In the genomic region with DNA sequence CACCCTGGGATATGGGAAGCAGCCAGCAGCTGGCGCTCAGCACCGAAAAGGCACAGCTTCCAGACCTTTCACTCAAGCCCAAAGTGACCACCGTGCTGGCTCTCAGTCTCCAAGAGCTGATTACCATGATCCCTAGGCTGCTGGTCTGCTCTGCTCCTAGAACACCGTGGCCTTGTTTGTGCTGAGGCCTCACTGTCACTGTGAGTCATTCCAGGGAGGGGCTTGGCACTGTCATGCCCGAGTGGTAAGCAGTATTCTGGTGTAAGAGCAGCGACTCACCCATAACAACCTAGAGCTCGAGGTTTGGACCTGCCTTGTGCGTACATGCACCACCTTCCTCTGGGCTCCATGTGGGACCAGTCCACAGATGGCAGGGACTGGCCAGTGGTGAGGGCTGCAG, we compare ENCODE assay signal across 9 mouse cellular contexts.
DNase-seq lines count a peak whose midpoint lies in the region; ATAC-seq and TF ChIP-seq lines count a peak whose summit lies in the region.
"Had no signal": no experiment of that assay in that cellular context is flagged by ENCODE, and none has a peak within 500 bp of the region (broad histone marks: within the 10 kb centered on the region; RNA-seq: fewer than 3 reads in every experiment).

No protein-coding gene starts in this region.

- no peaks in the 10 kb centered on the region for H3K9me3 ChIP-seq in forebrain, postnatal 0 days (ENCODE audit: low read length)
- no peaks in the 10 kb centered on the region for H3K9me3 ChIP-seq in forebrain, embryonic 15.5 days

- no peaks in the 10 kb centered on the region for H3K27me3 ChIP-seq in forebrain, postnatal 0 days (ENCODE audit: insufficient read depth, low read length)
- H3K27me3 ChIP-seq in forebrain, embryonic 15.5 days = no peaks in the 10 kb centered on the region

- no peak overlapping the region for H3K27ac ChIP-seq in forebrain, postnatal 0 days (ENCODE audit: low read depth, low read length)
- H3K27ac ChIP-seq in forebrain, embryonic 15.5 days (replicated peaks) = no peak overlapping the region

- H3K36me3 ChIP-seq in forebrain, postnatal 0 days (ENCODE audit: insufficient read depth) = peaks cover 3% of the 10 kb centered on the region; the same call in 1 of the 2 replicates
- H3K36me3 ChIP-seq in forebrain, embryonic 15.5 days = no peaks in the 10 kb centered on the region

- ATAC-seq in forebrain, postnatal 0 days = peak; percentile 25; the same call in 1 of the 2 replicates
- ATAC-seq in forebrain, embryonic 15.5 days (replicated peaks) = no peak
- ATAC-seq in monocyte, adult 5-6 weeks (replicated peaks; ENCODE audit: insufficient number of reproducible peaks, low FRiP score, low TSS enrichment, poor library complexity, severe bottlenecking) = no peak
- ATAC-seq: hindbrain, embryonic 16.5 days had no signal

- H3K4me2 ChIP-seq in forebrain, postnatal 0 days (ENCODE audit: low read depth) = no peak overlapping the region
- no peak overlapping the region for H3K4me2 ChIP-seq in forebrain, embryonic 15.5 days (replicated peaks)

- no peak overlapping the region for H3K9ac ChIP-seq in forebrain, postnatal 0 days
- H3K9ac ChIP-seq in forebrain, embryonic 15.5 days (replicated peaks) = no peak overlapping the region

- no peak for DNase-seq in forebrain, postnatal 0 days
- DNase-seq in ovary, adult 18-20 months (ENCODE audit: low spot score) = peak; percentile 65
- DNase-seq in ovary, postnatal 10 days (ENCODE audit: low spot score) = no peak
- peak; percentile 65 for DNase-seq in gastrocnemius, postnatal 25 days
- peak; percentile 34 for DNase-seq in skeletal muscle tissue, adult 2 months (ENCODE audit: low read depth, low spot score)
- no peak for DNase-seq in B cell, adult 2 months

- H3K4me3 ChIP-seq in forebrain, postnatal 0 days (ENCODE audit: low read depth, low read length) = no peak overlapping the region
- no peak overlapping the region for H3K4me3 ChIP-seq in forebrain, embryonic 15.5 days

- H3K4me1 ChIP-seq in forebrain, postnatal 0 days (ENCODE audit: insufficient read depth) = peaks cover 13% of the 10 kb centered on the region; the same call in 1 of the 2 replicates
- peaks cover 21% of the 10 kb centered on the region for H3K4me1 ChIP-seq in forebrain, embryonic 15.5 days

- TF ChIP-seq CTCF in forebrain, postnatal 0 days (IDR thresholded peaks at IDR 0.05; ENCODE audit: low read depth) = no peak

- WGBS in forebrain, postnatal 0 days = 69% methylated on average over 8 of the region's 8 CpGs
- WGBS in forebrain, embryonic 15.5 days = 80% methylated on average over 8 of the region's 8 CpGs

Comparison
In these comparisons a context has a peak if more than half of its experiments do, and no peak if none do; other contexts are left out.
1. DNase-seq: peak in ovary, adult 18-20 months (single experiment), gastrocnemius, postnatal 25 days (single experiment) and skeletal muscle tissue, adult 2 months (single experiment); none in forebrain, postnatal 0 days (single experiment), ovary, postnatal 10 days (single experiment) and B cell, adult 2 months (0 of 2).